Mouse (Mus musculus) embryonic facial prominence, embryonic 12.5 days (tissue): Measurements from ENCODE around the gene Pold4. TPM values are rescaled to one million over a fixed set of nuclear protein-coding genes. Genes with fewer than 3 reads are reported as not detected.

Source experiments
- microRNA-seq: library from miRNA; unstranded; fragments of <30 nt; microRNA quantifications from one replicate; pipeline ENCODE4, GENCODE M21; 2017
- polyA plus RNA-seq: library from polyadenylated mRNA; unstranded; fragments of >200 nt; fragmentation: Nextera tagmentation; extraction: Ambion mirVana; gene quantifications from 2 replicates; pipeline ENCODE4 v1.2.1, GENCODE M21; 2016

Pold4 gene
- polyA plus RNA-seq, 1 experiment from 2014 or later: 14.9 TPM

Small RNA genes within 50 kb of the gene (microRNA-seq; reads per million reads assigned to microRNA genes)
- gene Gm26115 (not detected), gene Mir6985 (not detected)

Other genes starting within 250 kb of the Pold4 start
- 3.0 and 3.4 TPM in 2 replicates for gene Acy3, start 245.3 kb upstream of the Pold4 start, polyA plus RNA-seq
- gene Tbx10, start 239.1 kb upstream of the Pold4 start, polyA plus RNA-seq: not detected in 2 replicates
- gene Nudt8, start 231.3 kb upstream of the Pold4 start, polyA plus RNA-seq: 30.0 and 33.2 TPM in 2 replicates
- 4.0 and 5.6 TPM in 2 replicates for gene Gm49405, start 231.3 kb upstream of the Pold4 start, polyA plus RNA-seq
- gene Doc2g, start 228.6 kb upstream of the Pold4 start, polyA plus RNA-seq: 6.5 and 6.9 TPM in 2 replicates
- gene Ndufv1, start 219.1 kb upstream of the Pold4 start, polyA plus RNA-seq: 188 and 201 TPM in 2 replicates
- 540 and 544 TPM in 2 replicates for gene Gstp1, start 193.9 kb upstream of the Pold4 start, polyA plus RNA-seq
- gene Gstp2, start 185.9 kb upstream of the Pold4 start, polyA plus RNA-seq: 2.8 and 11.5 TPM in 2 replicates
- gene Gstp3, start 172.3 kb upstream of the Pold4 start, polyA plus RNA-seq: not detected in 2 replicates
- gene Cabp2, start 150.3 kb upstream of the Pold4 start, polyA plus RNA-seq: 0.22 TPM in 1 of 2 replicates, not detected in the other
- 55.6 and 55.7 TPM in 2 replicates for gene Cdk2ap2, start 134.7 kb upstream of the Pold4 start, polyA plus RNA-seq
- gene Pitpnm1, start 131.9 kb upstream of the Pold4 start, polyA plus RNA-seq: 8.9 and 10.9 TPM in 2 replicates
- gene Aip, start 106.0 kb upstream of the Pold4 start, polyA plus RNA-seq: 85.2 and 90.8 TPM in 2 replicates
- not detected in 2 replicates for gene Gpr152, start 92.1 kb upstream of the Pold4 start, polyA plus RNA-seq
- not detected in 2 replicates for gene Cabp4, start 87.9 kb upstream of the Pold4 start, polyA plus RNA-seq
- 128 and 135 TPM in 2 replicates for gene Coro1b, start 83.3 kb upstream of the Pold4 start, polyA plus RNA-seq
- gene Ptprcap, start 78.3 kb upstream of the Pold4 start, polyA plus RNA-seq: 0.89 and 2.1 TPM in 2 replicates
- 59.7 and 71.7 TPM in 2 replicates for gene Rps6kb2, start 68.5 kb upstream of the Pold4 start, polyA plus RNA-seq
- gene Carns1, start 56.4 kb upstream of the Pold4 start, polyA plus RNA-seq: 2.6 and 3.7 TPM in 2 replicates
- 1.2 and 1.9 TPM in 2 replicates for gene Tbc1d10c, start 40.6 kb upstream of the Pold4 start, polyA plus RNA-seq
- gene Ppp1ca, start 39.8 kb upstream of the Pold4 start, polyA plus RNA-seq: 782 and 783 TPM in 2 replicates
- 42.7 and 45.2 TPM in 2 replicates for gene Rad9a, start 30.2 kb upstream of the Pold4 start, polyA plus RNA-seq
- gene Clcf1, start 17.7 kb upstream of the Pold4 start, polyA plus RNA-seq: 8.5 and 9.7 TPM in 2 replicates
- gene AC109138.7, start 17.5 kb upstream of the Pold4 start, polyA plus RNA-seq: not detected in 2 replicates
- gene Ssh3, start 37.3 kb downstream of the Pold4 start, polyA plus RNA-seq: 11.1 and 11.5 TPM in 2 replicates
- 11.0 and 13.4 TPM in 2 replicates for gene Ankrd13d, start 51.2 kb downstream of the Pold4 start, polyA plus RNA-seq
- 15.0 and 19.0 TPM in 2 replicates for gene Grk2, start 74.3 kb downstream of the Pold4 start, polyA plus RNA-seq
- gene Kdm2a, start 166.4 kb downstream of the Pold4 start, polyA plus RNA-seq: 61.6 and 65.4 TPM in 2 replicates
- gene Rhod, start 207.5 kb downstream of the Pold4 start, polyA plus RNA-seq: 36.6 and 47.2 TPM in 2 replicates
- 2.1 and 2.3 TPM in 2 replicates for gene Syt12, start 245.5 kb downstream of the Pold4 start, polyA plus RNA-seq